Mouse (Mus musculus) limb, embryonic 11.5 days (tissue): ENCODE measurements at regions not wholly inside any gene's neighbourhood (a gene's known extent, or its start where the extent isn't known, plus 50 kb on each side); places are given as distances from the start of the nearest gene placed in this dataset.

Experiments
- ATAC-seq: fragments of 200-750 bp; cut with Nextera tagmentation; 2 replicates; pipeline ENCODE4 v1.8.0; 2017; ENCODE audit warnings: low read depth; ENCODE audit not compliant: insufficient number of reproducible peaks, low FRiP score, low TSS enrichment
- DNase-seq: peaks from one replicate; pipeline ENCODE4 v3.0.0-alpha.2; 2015; ENCODE audit warnings: low spot score
- H3K27ac ChIP-seq: fragments of 300-500 bp; sonication (generic); replicated peaks from 2 replicates; pipeline ENCODE4 v1.5.1; 2014; ENCODE audit warnings: low read depth, mild to moderate bottlenecking, low read length
- H3K27me3 ChIP-seq: fragments of 300-500 bp; sonication (generic); 2 replicates; pipeline ENCODE4 v1.6.1; 2014; ENCODE audit warnings: mild to moderate bottlenecking, low read length, mixed read lengths; ENCODE audit not compliant: control insufficient read depth, insufficient read depth
- H3K36me3 ChIP-seq: fragments of 300-500 bp; sonication (generic); 2 replicates; pipeline ENCODE4 v1.6.1; 2014; ENCODE audit warnings: mild to moderate bottlenecking, low read length, moderate library complexity, mixed read lengths; ENCODE audit not compliant: control insufficient read depth, insufficient read depth
- H3K4me1 ChIP-seq: fragments of 300-500 bp; sonication (generic); 2 replicates; pipeline ENCODE4 v1.6.1; 2014; ENCODE audit warnings: low read length, mixed read lengths; ENCODE audit not compliant: control insufficient read depth, insufficient read depth
- H3K4me2 ChIP-seq: fragments of 300-500 bp; sonication (generic); 2 replicates; pipeline ENCODE4 v1.6.1; 2014; ENCODE audit warnings: low read depth, mild to moderate bottlenecking, moderate library complexity; ENCODE audit not compliant: severe bottlenecking
- H3K4me3 ChIP-seq: fragments of 300-500 bp; sonication (generic); 2 replicates; pipeline ENCODE4 v1.5.1; 2014; ENCODE audit warnings: low read depth, low read length
- H3K9ac ChIP-seq: fragments of 300-500 bp; sonication (generic); 2 replicates; pipeline ENCODE4 v1.6.1; 2014; ENCODE audit warnings: mild to moderate bottlenecking, low read length
- H3K9me3 ChIP-seq: fragments of 300-500 bp; sonication (generic); 2 replicates; pipeline ENCODE4 v1.6.1; 2016; ENCODE audit warnings: low read length; ENCODE audit not compliant: control insufficient read depth
- WGBS: fragments of 180-500 bp; shearing (Covaris S2); extraction: QIAGEN DNeasy Blood & Tissue Kit; methylation state at CpG from one replicate; pipeline ENCODE4 v1.1.7; 2014; 5-methylcytosine and 5-hydroxymethylcytosine counted together

DNA sequence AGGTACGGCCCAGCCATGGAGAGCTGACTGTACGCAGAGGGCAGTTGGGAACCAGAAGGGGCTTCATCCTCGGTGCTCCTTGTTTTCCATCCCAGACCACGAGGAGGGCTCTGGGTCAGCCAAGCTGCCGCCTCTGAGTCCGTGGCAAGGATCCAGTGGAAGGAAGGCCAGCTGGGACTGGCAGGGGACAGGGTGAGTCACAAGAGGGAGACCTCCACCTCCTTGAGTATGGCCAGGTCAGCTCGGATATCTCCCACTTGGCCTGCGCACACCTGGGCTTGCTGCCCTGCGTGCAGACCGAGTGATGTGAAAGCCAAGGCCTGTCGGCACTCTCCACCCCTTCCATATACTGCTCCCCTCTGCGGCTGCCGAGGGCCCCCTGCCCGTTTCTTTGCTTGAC, 270.9 kb upstream of the Rtl1 start:
- WGBS: 88% methylated on average over 14 of the region's 14 CpGs
- ATAC-seq (no peak), DNase-seq (no peak)
- Histone ChIP-seq H3K4me2 (no peak overlapping the region), H3K27me3 (no peaks in the 10 kb centered on the region), H3K9ac (no peak overlapping the region), H3K9me3 (no peaks in the 10 kb centered on the region), H3K36me3 (no peaks in the 10 kb centered on the region), H3K4me3 (no peak overlapping the region), H3K4me1 (no peaks in the 10 kb centered on the region), H3K27ac (no peak overlapping the region)

DNA sequence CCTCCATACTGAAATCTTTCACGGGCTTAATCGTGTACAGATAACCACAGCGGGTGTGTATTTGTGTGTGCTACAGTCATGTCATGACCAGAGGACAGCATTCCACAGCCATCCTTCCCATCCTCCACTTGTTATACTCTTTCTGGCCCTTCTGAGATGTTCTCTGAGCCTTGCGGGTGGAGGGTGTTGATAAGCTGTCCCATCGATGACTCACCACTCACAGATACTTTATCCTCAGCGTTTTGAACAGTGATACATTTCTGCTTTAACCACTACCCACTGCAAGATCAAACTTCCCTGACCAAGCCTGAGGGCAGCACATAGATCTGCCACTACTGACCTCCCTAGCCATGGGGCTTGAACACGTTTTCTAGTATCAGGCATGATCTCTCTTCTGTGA, 274.3 kb upstream of the Rtl1 start:
- 86% methylated on average over 7 of the region's 7 CpGs for WGBS
- H3K27me3 ChIP-seq: no peaks in the 10 kb centered on the region
- H3K9ac ChIP-seq: no peak overlapping the region
- DNase-seq: no peak
- H3K36me3 ChIP-seq: no peaks in the 10 kb centered on the region
- H3K4me2 ChIP-seq: no peak overlapping the region
- H3K27ac ChIP-seq: no peak overlapping the region
- H3K4me1 ChIP-seq: no peaks in the 10 kb centered on the region
- no peak overlapping the region for H3K4me3 ChIP-seq
- ATAC-seq: no peak
- H3K9me3 ChIP-seq: no peaks in the 10 kb centered on the region

GRCm38 (mm10) chr12:109881108-109881507, 281.0 kb upstream of the Rtl1 start:
- 87% methylated on average over 3 of the region's 3 CpGs for WGBS
- H3K36me3 ChIP-seq: no peaks in the 10 kb centered on the region
- H3K4me3 ChIP-seq: no peak overlapping the region
- DNase-seq (no peak), ATAC-seq (no peak)
- H3K4me1 ChIP-seq: 0 out of 2 replicates have a peak, but pooled peaks cover 5% of the 10 kb centered on the region
- H3K27me3 ChIP-seq: no peaks in the 10 kb centered on the region
- no peak overlapping the region for H3K9ac ChIP-seq
- H3K4me2 ChIP-seq: no peak overlapping the region
- H3K27ac ChIP-seq: no peak overlapping the region
- H3K9me3 ChIP-seq: no peaks in the 10 kb centered on the region

- H3K36me3 ChIP-seq: no peaks in the 10 kb centered on the region
- DNase-seq (no peak), ATAC-seq (no peak)
- H3K4me2 ChIP-seq: no peak overlapping the region
- peaks cover 7% of the 10 kb centered on the region for H3K4me1 ChIP-seq
- H3K9ac ChIP-seq: no peak overlapping the region
- no peak overlapping the region for H3K4me3 ChIP-seq
- H3K9me3 ChIP-seq: no peaks in the 10 kb centered on the region
- H3K27ac ChIP-seq: no peak overlapping the region
- 89% methylated on average over 2 of the region's 2 CpGs for WGBS
- H3K27me3 ChIP-seq: no peaks in the 10 kb centered on the region
Observed at GRCm38 (mm10) chr12:109891206-109891605, 291.1 kb upstream of the Rtl1 start.

DNA sequence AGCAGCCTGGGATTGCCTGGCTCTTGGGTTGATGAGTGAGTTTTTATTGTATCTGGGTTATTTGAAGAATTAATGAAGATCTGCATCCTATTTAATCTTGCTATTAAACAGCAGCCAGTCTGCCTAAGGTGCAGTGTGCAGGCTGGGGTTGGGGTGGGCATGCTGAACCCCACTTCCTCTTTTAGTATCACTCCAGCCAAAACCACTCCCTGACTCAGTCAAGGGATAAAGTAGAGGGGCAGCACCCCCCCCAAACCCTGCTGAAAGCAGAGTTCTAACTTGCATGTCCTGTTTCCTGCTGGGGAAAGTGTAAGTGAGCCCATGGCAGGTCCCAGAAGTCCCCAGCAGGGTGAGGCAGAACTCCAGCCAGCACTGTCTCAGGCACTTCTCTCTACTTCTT, 292.7 kb upstream of the Rtl1 start:
- Histone ChIP-seq H3K4me3 (no peak overlapping the region), H3K4me1 (peaks cover 8% of the 10 kb centered on the region), H3K9ac (no peak overlapping the region), H3K4me2 (no peak overlapping the region), H3K9me3 (no peaks in the 10 kb centered on the region), H3K36me3 (no peaks in the 10 kb centered on the region), H3K27ac (no peak overlapping the region), H3K27me3 (no peaks in the 10 kb centered on the region)
- ATAC-seq (no peak), DNase-seq (no peak)

DNA sequence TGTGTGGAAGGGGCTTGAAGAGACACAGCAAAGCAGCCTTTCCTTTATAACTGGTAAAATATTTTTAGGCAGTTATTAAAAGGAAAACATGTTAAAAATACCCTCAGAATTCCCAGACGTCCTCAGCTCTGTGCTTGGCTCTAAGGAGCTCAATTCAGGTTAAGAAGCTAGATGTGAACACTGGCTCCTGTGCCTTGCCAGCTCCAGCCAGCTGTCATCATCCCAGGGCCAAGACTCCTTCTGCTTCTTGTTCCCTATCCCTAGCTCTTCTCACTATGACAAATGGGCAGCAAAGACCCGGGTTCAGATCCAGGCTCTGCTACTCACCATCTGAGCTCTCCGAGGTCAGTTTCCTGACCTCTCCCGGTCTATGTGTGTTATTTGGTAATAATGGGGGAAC, 293.5 kb upstream of the Rtl1 start:
- DNase-seq (no peak), ATAC-seq (no peak)
- Histone ChIP-seq H3K9ac (no peak overlapping the region), H3K27me3 (no peaks in the 10 kb centered on the region), H3K36me3 (no peaks in the 10 kb centered on the region), H3K27ac (no peak overlapping the region), H3K4me3 (no peak overlapping the region), H3K4me2 (no peak overlapping the region), H3K9me3 (no peaks in the 10 kb centered on the region), H3K4me1 (peaks cover 8% of the 10 kb centered on the region)
- 76% methylated on average over 4 of the region's 4 CpGs for WGBS

DNA sequence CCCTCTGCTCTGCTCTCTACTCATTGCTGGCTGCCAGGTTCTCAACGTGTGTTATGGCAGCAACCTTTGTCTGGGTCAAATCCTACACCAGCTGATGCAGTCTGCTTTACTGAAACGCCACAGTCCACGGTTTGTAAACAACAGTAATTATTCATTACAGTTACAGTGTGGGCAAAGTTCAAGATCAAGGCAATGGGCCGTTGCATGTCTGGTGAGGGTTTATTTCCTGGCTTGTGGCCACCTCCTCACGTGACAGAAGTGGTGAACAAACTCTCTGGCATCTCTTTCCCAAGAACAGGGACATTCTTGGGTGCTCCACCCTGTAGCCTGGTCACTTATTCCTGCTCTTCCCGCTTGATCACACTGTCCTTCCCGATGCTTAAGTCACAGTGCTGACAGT, 295.3 kb upstream of the Rtl1 start:
- H3K27me3 ChIP-seq: no peaks in the 10 kb centered on the region
- H3K9me3 ChIP-seq: no peaks in the 10 kb centered on the region
- 78% methylated on average over 7 of the region's 7 CpGs for WGBS
- ATAC-seq (no peak), DNase-seq (no peak)
- no peak overlapping the region for H3K4me3 ChIP-seq
- no peaks in the 10 kb centered on the region for H3K36me3 ChIP-seq
- no peak overlapping the region for H3K27ac ChIP-seq
- H3K4me1 ChIP-seq: peaks cover 10% of the 10 kb centered on the region
- H3K4me2 ChIP-seq: no peak overlapping the region
- H3K9ac ChIP-seq: no peak overlapping the region

GRCm38 (mm10) chr12:109896397-109896796, 296.3 kb upstream of the Rtl1 start:
- Histone ChIP-seq H3K9ac (no peak overlapping the region), H3K4me2 (no peak overlapping the region), H3K27ac (no peak overlapping the region), H3K4me1 (peaks cover 10% of the 10 kb centered on the region), H3K9me3 (no peaks in the 10 kb centered on the region), H3K36me3 (no peaks in the 10 kb centered on the region), H3K4me3 (no peak overlapping the region), H3K27me3 (no peaks in the 10 kb centered on the region)
- ATAC-seq: peak; percentile 63
- 55% methylated on average over 9 of the region's 9 CpGs for WGBS
- peak; percentile 61 for DNase-seq

- Histone ChIP-seq H3K9ac (no peak overlapping the region), H3K4me2 (no peak overlapping the region), H3K36me3 (no peaks in the 10 kb centered on the region), H3K9me3 (no peaks in the 10 kb centered on the region), H3K4me1 (peaks cover 10% of the 10 kb centered on the region), H3K27me3 (no peaks in the 10 kb centered on the region), H3K4me3 (no peak overlapping the region), H3K27ac (no peak overlapping the region)
- no peak for DNase-seq
- WGBS: 85% methylated on average over 10 of the region's 10 CpGs
- ATAC-seq: no peak
Observed at GRCm38 (mm10) chr12:109896906-109897305, 296.8 kb upstream of the Rtl1 start.
